Mouse (Mus musculus) lung, adult 2 months (tissue): ENCODE measurements around the gene Btaf1. TPM values are rescaled to one million over a fixed set of nuclear protein-coding genes. Genes with fewer than 3 reads are reported as not detected.

Source experiments
- DNase-seq: peaks from one replicate; pipeline ENCODE4 v3.0.0; 2022
- H3K4me1 ChIP-seq: fragments of 200-500 bp; 2 replicates; pipeline ENCODE4 v1.6.1; 2011; ENCODE audit warnings: low read length; ENCODE audit not compliant: control insufficient read depth, insufficient read depth
- H3K4me3 ChIP-seq: fragments of 200-500 bp; replicated peaks from 2 replicates; pipeline ENCODE3; 2011; ENCODE audit warnings: low read depth, mild to moderate bottlenecking, control low read depth, low read length; ENCODE audit errors: extremely low read depth
- CTCF ChIP-seq: fragments of 200-500 bp; IDR thresholded peaks from 2 replicates; pipeline ENCODE4 v1.5.1; 2011; ENCODE audit warnings: mild to moderate bottlenecking, low read length, control low read depth; ENCODE audit not compliant: insufficient read depth
- POLR2A ChIP-seq: fragments of 200-500 bp; IDR thresholded peaks from 2 replicates; pipeline ENCODE4 v1.6.1; 2011; ENCODE audit warnings: low read depth, mild to moderate bottlenecking, control low read depth, low read length, borderline replicate concordance; ENCODE audit errors: extremely low read depth
- WGBS: fragments of 180-500 bp; shearing (Covaris S2); methylation state at CpG from one replicate; pipeline ENCODE4 v1.1.7; 2018; 5-methylcytosine and 5-hydroxymethylcytosine counted together
- polyA plus RNA-seq: library from polyadenylated mRNA; depleted of rRNA; stranded (reverse); fragments of >200 nt; gene quantifications from 2 replicates; pipeline ENCODE4 v1.2.3, GENCODE M21; 2012

Btaf1 gene
- polyA plus RNA-seq, 1 experiment, result 6.3 TPM

DNA sequence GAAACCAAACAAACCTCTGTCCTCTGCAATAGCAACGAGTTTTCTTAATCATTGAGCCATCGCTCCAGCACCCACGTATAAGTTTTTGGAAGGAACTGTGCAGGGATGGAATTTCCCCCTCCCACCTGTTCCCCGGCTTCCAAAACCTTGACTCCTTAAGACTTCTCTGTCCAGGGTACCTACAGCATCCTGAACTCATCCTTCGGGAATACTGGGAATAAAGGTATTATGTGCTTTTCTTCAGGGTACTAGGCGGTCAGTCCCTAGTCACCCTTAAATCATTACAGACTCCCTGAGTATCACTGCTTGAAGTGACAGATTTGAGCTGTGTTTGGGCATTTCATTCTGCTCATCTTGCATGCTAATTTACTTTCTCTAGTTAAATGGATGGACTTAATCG lies 22.5 kb upstream of the Btaf1 start:
- TF ChIP-seq CTCF, result no peak
- TF ChIP-seq POLR2A, result no peak
- 52% methylated on average over 7 of the region's 7 CpGs for WGBS
- H3K4me1 ChIP-seq, result no peaks in the 10 kb centered on the region
- DNase-seq, result no peak
- no peak overlapping the region for H3K4me3 ChIP-seq

DNA sequence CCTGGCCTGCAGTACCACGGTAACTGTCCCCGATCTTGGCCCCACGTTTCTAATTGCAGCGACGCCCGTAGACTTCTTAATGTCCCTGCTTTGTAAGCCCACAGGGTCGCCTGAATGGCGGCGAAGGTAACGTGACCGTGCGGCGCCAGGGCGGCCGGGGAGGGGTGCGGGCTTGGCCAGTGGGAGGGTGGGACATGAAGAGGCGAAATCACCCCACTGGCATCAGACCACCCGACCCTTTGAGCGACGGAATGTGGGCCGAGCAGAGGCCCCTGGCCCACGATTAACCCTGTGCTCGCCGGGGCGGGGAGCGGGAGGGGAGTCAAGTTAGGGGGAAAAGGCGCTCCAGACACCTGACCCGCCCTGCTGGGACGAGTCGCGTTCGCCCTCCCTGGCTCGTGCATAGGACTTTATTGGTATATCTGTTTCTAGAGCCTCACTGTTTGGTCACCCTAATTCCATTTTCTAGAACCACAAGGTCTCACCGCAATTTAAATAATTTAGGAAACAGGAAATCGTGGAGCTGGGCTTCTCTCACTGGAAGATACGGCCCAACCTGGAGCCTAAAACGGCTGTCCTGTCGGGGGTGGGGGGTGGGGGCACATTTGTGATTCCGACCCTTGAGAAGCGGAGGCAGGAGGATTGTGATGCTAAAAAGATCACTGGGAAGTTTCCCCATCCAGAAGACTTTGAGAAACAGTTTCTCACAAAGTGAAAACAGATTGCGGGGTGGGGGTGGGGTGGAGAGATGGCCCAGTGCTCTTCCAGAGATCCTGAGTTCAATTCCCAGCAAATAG lies 21.5 kb upstream of the Btaf1 start:
- TF ChIP-seq CTCF (no peak), POLR2A (no peak)
- peak overlapping the region; percentile 52 for H3K4me3 ChIP-seq
- H3K4me1 ChIP-seq, result no peaks in the 10 kb centered on the region
- DNase-seq, result peak; percentile 46
- WGBS, result 3% methylated on average over 41 of the region's 41 CpGs

DNA sequence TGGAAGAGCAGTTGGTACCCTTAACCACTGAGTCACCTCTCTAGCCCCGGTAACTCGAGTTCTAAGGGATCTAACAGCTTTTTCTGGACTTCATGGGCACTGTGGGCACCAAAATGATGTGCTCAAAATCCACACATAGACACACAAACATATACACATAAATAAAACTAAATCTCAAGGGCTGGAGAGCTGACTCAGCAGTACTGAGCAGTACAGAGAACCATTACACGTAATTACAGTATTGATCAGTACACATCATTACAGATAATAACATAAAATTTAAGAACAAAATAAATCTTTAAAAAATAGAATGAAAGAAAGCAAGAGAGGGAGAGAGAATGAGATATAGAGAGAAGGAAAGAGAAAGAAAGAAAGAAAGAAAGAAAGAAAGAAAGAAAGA lies 16.7 kb upstream of the Btaf1 start:
- Histone ChIP-seq H3K4me1 (no peaks in the 10 kb centered on the region), H3K4me3 (no peak overlapping the region)
- DNase-seq, result no peak
- no peak for TF ChIP-seq POLR2A
- no peak for TF ChIP-seq CTCF
- WGBS, result 85% methylated on average over 3 of the region's 3 CpGs

DNA sequence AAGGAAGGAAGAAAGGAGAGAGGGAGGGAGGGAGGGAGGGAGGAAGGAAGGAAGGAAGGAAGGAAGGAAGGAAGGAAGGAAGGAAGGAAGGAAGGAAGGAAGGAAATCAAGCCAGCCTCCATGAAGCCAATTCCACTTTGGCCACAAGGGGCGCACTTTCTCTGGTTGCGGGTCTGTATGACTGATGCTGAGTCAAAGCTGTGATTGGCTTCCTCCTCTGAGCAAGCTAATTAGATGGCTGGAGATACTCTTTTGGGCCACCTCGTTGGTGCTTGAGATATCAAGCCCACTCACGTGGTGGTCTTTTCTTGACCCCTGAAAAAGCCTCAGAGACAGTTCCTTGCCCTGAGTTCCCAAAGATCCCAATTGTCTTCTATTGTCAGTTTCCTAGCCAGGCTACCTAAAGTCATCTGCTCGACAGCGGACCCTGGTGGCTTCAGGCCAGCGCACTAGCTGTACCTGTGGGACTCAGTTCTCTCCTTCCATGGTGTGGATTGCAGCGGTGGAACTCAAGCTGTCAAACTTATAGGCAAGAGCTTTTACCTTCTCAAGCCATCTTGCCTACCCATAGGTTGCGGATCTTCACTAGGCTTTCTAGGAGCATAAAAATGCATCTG lies 16.1 kb upstream of the Btaf1 start:
- TF ChIP-seq CTCF (peak; percentile 78), POLR2A (no peak)
- peak; percentile 66 for DNase-seq
- WGBS, result 27% methylated on average over 9 of the region's 9 CpGs
- H3K4me1 ChIP-seq, result no peaks in the 10 kb centered on the region
- no peak overlapping the region for H3K4me3 ChIP-seq

DNA sequence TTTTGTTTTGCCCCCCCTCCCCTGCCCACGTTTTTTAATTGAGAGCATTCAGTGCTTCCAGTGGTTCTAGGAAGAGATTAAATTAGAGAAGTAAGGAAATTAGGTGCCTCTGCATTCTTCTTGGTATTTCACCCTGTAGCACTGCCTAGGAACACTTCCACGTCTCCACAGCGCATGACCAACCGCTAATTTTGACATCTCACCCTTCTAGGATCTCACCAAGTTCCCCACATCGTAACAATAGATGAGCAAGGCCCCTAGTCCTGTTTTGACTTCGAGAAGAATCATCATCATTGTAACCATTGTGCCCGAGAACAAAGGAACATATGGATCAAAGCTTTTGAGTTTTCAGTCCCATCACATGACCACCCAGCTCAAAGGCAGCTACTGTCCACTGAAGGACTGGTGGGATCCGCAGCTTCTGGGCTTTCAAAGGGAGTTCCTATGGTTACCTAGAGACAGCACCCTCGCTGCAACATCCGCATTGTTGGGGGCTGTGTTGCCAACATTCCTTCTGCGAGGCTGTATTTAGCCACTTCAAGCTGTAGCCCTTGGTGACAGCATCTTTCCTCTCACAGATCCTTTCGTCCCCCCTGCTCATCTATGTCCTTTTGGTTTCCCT lies 15.3 kb upstream of the Btaf1 start:
- TF ChIP-seq POLR2A (no peak), CTCF (no peak)
- WGBS, result 44% methylated on average over 12 of the region's 12 CpGs
- no peak for DNase-seq
- no peaks in the 10 kb centered on the region for H3K4me1 ChIP-seq
- H3K4me3 ChIP-seq, result no peak overlapping the region

DNA sequence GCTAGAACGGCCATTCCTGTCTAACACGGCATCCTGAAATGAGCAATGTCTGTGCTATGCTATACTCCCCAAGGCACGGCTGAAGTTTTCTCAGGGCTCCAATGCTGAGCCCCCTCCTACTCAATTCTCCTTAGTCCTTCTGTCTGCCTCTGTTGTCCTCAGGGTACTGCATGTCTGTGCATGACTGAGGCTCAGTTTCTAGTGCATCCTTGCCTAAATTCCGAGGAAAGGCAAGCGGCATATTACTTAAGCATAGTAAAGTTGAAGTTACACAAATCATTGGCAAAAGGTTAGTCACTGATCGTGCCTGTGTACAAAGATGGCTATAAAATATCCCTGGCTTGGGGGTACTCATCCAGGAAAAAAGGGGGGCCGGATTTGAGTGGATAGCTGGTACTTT lies 12.8 kb upstream of the Btaf1 start:
- 73% methylated on average over 7 of the region's 7 CpGs for WGBS
- no peak for TF ChIP-seq POLR2A
- TF ChIP-seq CTCF, result no peak

DNA sequence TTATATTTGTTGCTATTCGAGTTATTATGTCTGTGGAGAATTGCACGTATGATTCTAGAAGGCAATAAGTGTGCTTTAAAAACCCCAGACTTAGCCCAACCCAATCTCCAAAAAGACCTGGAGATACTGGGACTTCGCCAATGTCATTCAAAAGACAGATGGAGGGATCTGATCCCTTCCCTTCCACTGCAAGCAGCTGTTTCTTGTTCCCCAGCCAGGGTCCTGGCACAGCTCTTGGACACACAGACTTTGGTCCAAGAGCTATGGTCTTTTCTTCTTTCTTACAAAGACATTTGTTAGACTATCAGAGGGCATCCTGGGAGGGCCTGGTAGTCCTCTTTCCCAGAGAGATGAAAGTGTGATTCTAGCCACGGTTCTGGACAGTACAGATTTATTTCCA lies 9.7 kb upstream of the Btaf1 start:
- no peak overlapping the region for H3K4me3 ChIP-seq
- no peak for TF ChIP-seq CTCF
- no peak for TF ChIP-seq POLR2A
- H3K4me1 ChIP-seq, result no peaks in the 10 kb centered on the region; the same call in 1 of the 2 replicates
- no peak for DNase-seq
- WGBS, result 61% methylated on average over 4 of the region's 4 CpGs

More for the DNA sequence above, 12.8 kb upstream of the Btaf1 start:
- Histone ChIP-seq H3K4me1 (no peaks in the 10 kb centered on the region; the same call in 1 of the 2 replicates), H3K4me3 (no peak overlapping the region)
- no peak for DNase-seq

DNA sequence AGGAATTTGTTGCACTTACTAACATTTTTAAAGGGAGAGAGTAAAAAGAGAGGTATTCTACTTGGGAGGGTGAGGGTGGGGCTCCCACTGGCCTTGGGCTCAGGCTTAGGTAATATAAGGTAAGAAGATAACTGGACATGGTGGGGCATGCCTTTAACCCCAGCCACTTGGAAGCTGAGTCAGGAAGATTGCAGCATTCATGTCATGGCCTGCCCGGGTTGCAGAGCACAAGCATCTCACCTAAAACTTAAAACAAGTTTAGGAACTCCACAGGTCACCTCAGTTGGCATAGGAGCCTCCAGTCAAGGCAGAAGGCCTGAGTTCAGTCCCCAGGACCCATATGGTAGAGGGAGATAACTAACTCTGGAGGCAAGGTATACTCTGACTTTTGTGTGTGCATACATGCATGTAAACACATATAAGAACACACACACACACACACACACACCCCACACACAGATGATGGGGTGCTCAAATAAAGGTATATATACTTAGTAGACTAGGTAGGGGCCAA lies 8.9 kb upstream of the Btaf1 start:
- WGBS, result 71% methylated on average over 1 of the region's 1 CpGs
- no peak for DNase-seq
- no peak overlapping the region for H3K4me3 ChIP-seq
- no peaks in the 10 kb centered on the region; the same call in 1 of the 2 replicates for H3K4me1 ChIP-seq
- no peak for TF ChIP-seq CTCF
- TF ChIP-seq POLR2A, result no peak

DNA sequence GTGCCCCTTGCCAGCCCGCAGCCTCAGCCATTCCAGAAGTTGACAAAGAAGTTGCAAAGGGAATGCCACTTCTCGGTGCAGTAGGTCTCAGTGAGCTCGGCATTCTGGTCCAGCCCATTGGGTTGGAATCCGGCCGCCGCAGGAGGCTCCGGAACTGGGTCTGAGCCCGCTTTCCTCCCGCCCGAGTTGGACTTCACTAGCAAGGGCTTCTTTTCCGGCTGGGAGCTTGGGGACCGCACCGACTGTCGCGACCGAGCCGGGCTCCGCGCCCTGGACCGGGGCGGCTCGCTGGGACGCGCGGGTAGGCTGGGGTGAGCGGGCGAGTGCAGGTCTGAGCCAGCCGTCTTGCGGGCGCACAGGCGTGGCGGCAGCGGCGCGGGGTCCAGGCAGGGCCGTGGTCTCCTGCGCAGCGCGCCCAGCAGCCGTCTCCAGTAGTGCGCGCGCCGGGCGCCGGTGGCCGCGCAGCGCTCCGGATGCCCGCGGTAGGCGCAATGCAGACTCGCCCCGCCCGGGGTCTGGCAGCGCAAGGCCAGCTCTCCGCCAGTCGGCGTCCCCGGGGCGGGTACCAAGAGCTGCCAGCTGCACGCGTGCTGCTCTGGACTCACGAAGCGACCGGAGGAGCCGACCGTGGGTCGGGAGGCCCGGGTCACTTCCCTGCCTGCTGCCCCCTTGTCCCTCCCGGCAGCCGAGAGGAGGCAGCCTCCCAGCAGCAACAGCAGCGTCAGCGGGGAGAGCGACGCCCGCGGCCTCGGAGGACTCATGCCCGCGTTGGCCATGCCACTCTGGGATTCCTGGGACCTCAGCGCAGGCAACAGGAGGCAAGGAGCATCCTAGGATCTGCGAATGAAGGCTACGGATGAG lies 7.2 kb upstream of the Btaf1 start:
- no peaks in the 10 kb centered on the region; the same call in 1 of the 2 replicates for H3K4me1 ChIP-seq
- peak; percentile 76 for DNase-seq
- under 1% methylated on average over 85 of the region's 85 CpGs for WGBS
- H3K4me3 ChIP-seq, result peak overlapping the region; percentile 84
- TF ChIP-seq POLR2A (peak; percentile 60; the same call in 1 of the 2 replicates), CTCF (peak; percentile 29)
